Mouse (Mus musculus): ENCODE measurements around the gene Hopx. TPM values are rescaled to one million over a fixed set of nuclear protein-coding genes. Genes with fewer than 3 reads are reported as not detected.
A peak's percentile ranks its signal among the peaks of the same experiment; 100 is the strongest.

Gene Hopx
- polyA plus RNA-seq, 1 experiment from 2014 or later = 0.14 TPM

DNA sequence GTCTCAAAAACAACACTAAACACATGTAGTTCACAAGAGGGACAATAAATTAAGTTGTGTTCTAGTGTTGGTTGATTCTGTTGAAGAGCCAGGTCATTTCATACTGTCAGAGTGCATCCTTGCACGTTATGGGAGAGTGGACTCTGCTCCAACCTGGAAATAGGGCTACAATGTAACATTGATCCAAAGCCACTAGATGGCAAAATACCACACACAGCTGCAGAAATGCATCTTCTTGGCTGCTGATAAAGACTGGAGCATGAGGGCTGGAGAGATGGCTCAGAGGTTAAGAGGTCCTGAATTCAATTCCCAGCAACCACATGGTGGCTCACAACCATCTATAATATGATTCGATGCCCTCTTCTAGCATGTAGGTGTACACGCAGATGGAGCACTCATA, 43.3 kb downstream of the Hopx start:
- H3K27me3 ChIP-seq (ENCODE audit: low read depth, poor library complexity, severe bottlenecking) = no peaks in the 10 kb centered on the region
- no peak overlapping the region for H3K27ac ChIP-seq (replicated peaks)
- no peaks in the 10 kb centered on the region for H3K36me3 ChIP-seq
- H3K4me1 ChIP-seq = no peaks in the 10 kb centered on the region
- peaks cover under 1% of the 10 kb centered on the region; the same call in 1 of the 2 replicates for H3K9me3 ChIP-seq (replicated peaks)
- H3K4me3 ChIP-seq = no peak overlapping the region
- no peak for DNase-seq (ENCODE audit: low spot score)
- WGBS = 88% methylated on average over 3 of the region's 3 CpGs

DNA sequence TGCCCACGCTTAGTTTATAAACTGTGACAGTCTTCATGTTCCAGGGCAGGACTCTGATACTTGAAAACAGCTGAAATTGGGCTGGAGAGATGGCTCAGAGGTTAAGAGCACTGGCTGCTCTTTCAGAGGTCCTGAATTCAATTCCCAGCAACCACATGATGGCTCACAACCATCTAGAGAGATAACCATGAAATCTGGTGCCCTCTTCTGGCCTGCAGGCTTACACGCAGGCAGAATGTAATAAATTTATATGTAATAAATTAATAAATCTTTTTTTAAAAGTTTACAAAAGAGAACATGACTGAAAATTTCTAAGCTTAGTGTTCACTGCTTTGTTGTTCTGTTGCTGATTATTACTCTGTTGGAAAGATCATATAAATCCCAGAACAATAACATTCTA, 43.9 kb downstream of the Hopx start:
- Histone ChIP-seq H3K4me3 (no peak overlapping the region), H3K36me3 (no peaks in the 10 kb centered on the region), H3K4me1 (no peaks in the 10 kb centered on the region), H3K9me3 (replicated peaks) (no peaks in the 10 kb centered on the region), H3K27me3 (ENCODE audit: low read depth, poor library complexity, severe bottlenecking) (no peaks in the 10 kb centered on the region), H3K27ac (replicated peaks) (no peak overlapping the region)
- DNase-seq (ENCODE audit: low spot score) = no peak
- WGBS = 87% methylated on average over 2 of the region's 2 CpGs

DNA sequence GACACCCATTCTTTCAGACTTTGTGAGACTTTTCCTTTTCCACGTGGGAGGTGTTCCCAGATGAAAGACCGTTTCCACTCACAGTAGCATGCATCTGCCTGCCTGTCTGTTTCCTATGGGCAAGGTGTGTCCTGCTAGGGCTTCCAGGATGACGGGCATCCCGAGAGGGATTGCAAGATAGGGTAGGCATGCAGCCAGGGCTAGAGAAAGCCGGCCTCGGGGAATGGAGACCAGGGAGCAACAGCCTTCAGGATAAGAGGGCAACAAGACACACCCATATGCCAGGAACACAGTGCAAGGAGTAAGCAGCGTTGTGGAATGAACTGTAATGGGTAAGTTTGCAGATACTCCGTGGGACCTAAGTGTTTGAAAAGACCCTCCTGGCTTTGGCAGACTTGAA, 47.6 kb downstream of the Hopx start:
- Histone ChIP-seq H3K4me1 (no peaks in the 10 kb centered on the region), H3K4me3 (no peak overlapping the region), H3K27ac (replicated peaks) (no peak overlapping the region; the same call in 1 of the 2 replicates), H3K36me3 (no peaks in the 10 kb centered on the region), H3K27me3 (ENCODE audit: low read depth, poor library complexity, severe bottlenecking) (no peaks in the 10 kb centered on the region), H3K9me3 (replicated peaks) (no peaks in the 10 kb centered on the region)
- WGBS = 88% methylated on average over 8 of the region's 8 CpGs
- no peak for DNase-seq (ENCODE audit: low spot score)

- 38% methylated on average over 17 of the region's 17 CpGs for WGBS
- no peak overlapping the region for H3K4me3 ChIP-seq
- peaks cover 16% of the 10 kb centered on the region for H3K27me3 ChIP-seq (ENCODE audit: low read depth, poor library complexity, severe bottlenecking)
- H3K4me1 ChIP-seq = peaks cover 19% of the 10 kb centered on the region
- no peaks in the 10 kb centered on the region for H3K36me3 ChIP-seq
- H3K9me3 ChIP-seq (replicated peaks) = no peaks in the 10 kb centered on the region
- DNase-seq (ENCODE audit: low spot score) = peak; percentile 63
- no peak overlapping the region for H3K27ac ChIP-seq (replicated peaks)
Measured at GRCm38 (mm10) chr5:77061372-77062038, 53.4 kb downstream of the Hopx start.

GRCm38 (mm10) chr5:77060363-77060762, 54.6 kb downstream of the Hopx start:
- Histone ChIP-seq H3K4me1 (peaks cover 19% of the 10 kb centered on the region), H3K9me3 (replicated peaks) (no peaks in the 10 kb centered on the region), H3K36me3 (no peaks in the 10 kb centered on the region), H3K27me3 (ENCODE audit: low read depth, poor library complexity, severe bottlenecking) (peaks cover 16% of the 10 kb centered on the region), H3K4me3 (no peak overlapping the region), H3K27ac (replicated peaks) (no peak overlapping the region)
- no peak for DNase-seq (ENCODE audit: low spot score)
- 38% methylated on average over 10 of the region's 10 CpGs for whole genome bisulfite sequencing

GRCm38 (mm10) chr5:77056881-77057440, 58.0 kb downstream of the Hopx start:
- WGBS = 59% methylated on average over 12 of the region's 12 CpGs

DNA sequence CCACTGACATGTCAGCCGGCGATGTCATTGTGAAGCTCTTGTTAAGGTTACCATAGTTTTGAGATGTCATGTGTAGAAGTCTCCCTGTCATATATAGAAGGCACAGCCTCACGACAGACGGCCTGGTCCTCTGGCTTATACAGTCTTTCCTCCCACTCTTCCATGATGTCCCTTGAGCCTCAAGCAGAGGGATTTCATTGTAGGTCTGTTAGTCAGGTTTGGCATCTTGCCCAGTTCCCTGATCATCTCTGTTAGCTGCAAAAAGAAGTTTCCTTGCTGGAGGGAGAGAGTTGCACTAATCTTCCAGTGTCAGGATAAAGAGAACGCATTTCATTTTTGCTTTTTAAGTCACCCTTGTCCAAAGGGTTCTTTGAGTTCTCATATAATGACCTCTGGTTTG, 62.3 kb downstream of the Hopx start:
- Histone ChIP-seq H3K9me3 (replicated peaks) (no peaks in the 10 kb centered on the region), H3K4me3 (no peak overlapping the region), H3K27me3 (ENCODE audit: low read depth, poor library complexity, severe bottlenecking) (no peaks in the 10 kb centered on the region; the same call in 1 of the 2 replicates), H3K27ac (replicated peaks) (no peak overlapping the region), H3K36me3 (no peaks in the 10 kb centered on the region), H3K4me1 (0 out of 2 replicates have a peak, but pooled peaks cover 1% of the 10 kb centered on the region)
- 93% methylated on average over 5 of the region's 5 CpGs for WGBS
- no peak for DNase-seq (ENCODE audit: low spot score)

More at GRCm38 (mm10) chr5:77056881-77057440, 58.0 kb downstream of the Hopx start:
- no peak for DNase-seq (ENCODE audit: low spot score)
- Histone ChIP-seq H3K4me1 (peaks cover 19% of the 10 kb centered on the region), H3K27ac (replicated peaks) (no peak overlapping the region), H3K27me3 (ENCODE audit: low read depth, poor library complexity, severe bottlenecking) (peaks cover 16% of the 10 kb centered on the region), H3K4me3 (no peak overlapping the region), H3K9me3 (replicated peaks) (no peaks in the 10 kb centered on the region), H3K36me3 (no peaks in the 10 kb centered on the region)

DNA sequence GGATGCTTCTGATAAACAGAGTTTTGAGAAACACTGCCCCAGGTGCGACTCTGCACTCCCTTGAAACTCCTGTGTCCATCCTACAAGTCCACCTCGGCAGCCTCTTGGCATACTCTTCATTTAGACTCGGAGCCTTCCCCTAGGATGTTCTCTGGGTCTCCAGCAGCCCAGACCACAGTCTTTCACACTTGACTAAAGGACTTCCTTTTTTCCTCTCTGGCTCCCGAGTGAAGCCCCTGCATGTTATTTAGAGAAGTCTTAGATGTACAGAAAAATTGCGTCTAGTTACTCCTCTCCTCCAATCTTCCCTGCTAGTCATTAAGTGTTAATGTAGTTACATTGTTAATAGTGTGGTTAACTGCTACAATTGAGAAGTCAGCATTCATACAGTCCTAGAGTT, 70.6 kb downstream of the Hopx start:
- Histone ChIP-seq H3K4me3 (no peak overlapping the region), H3K36me3 (no peaks in the 10 kb centered on the region), H3K9me3 (replicated peaks) (no peaks in the 10 kb centered on the region), H3K27me3 (ENCODE audit: low read depth, poor library complexity, severe bottlenecking) (no peaks in the 10 kb centered on the region), H3K4me1 (no peaks in the 10 kb centered on the region), H3K27ac (replicated peaks) (no peak overlapping the region)
- no peak for DNase-seq (ENCODE audit: low spot score)
- 75% methylated on average over 5 of the region's 5 CpGs for WGBS

- no peak overlapping the region for H3K4me3 ChIP-seq
- H3K36me3 ChIP-seq = no peaks in the 10 kb centered on the region
- no peak overlapping the region for H3K27ac ChIP-seq (replicated peaks)
- no peaks in the 10 kb centered on the region for H3K9me3 ChIP-seq (replicated peaks)
- DNase-seq (ENCODE audit: low spot score) = no peak
- no peaks in the 10 kb centered on the region for H3K27me3 ChIP-seq (ENCODE audit: low read depth, poor library complexity, severe bottlenecking)
- H3K4me1 ChIP-seq = no peaks in the 10 kb centered on the region
Measured at GRCm38 (mm10) chr5:77039391-77039790, 75.5 kb downstream of the Hopx start.

DNA sequence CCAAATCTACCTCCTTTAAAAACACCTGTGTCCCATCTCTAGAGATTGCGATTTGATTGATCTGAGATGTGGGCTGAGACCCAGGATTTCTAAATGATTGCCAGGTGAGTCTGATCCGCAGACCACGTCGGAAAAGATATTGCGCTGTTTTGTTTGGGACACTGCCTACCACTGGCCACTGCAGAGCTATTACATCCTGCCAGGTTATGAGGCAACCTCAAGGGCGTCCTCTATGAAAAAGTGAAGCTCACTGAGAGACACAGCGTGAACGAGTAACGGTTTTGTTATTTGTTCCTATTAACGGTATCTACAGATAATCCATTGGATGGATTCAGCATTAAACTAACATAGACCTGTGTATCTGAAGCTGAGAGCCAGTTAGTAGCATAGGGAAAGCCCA, 76.5 kb downstream of the Hopx start:
- H3K9me3 ChIP-seq (replicated peaks) = no peaks in the 10 kb centered on the region
- no peak for DNase-seq (ENCODE audit: low spot score)
- no peak overlapping the region for H3K27ac ChIP-seq (replicated peaks)
- H3K36me3 ChIP-seq = no peaks in the 10 kb centered on the region
- WGBS = 96% methylated on average over 10 of the region's 10 CpGs
- no peaks in the 10 kb centered on the region for H3K4me1 ChIP-seq
- H3K4me3 ChIP-seq = no peak overlapping the region
- H3K27me3 ChIP-seq (ENCODE audit: low read depth, poor library complexity, severe bottlenecking) = no peaks in the 10 kb centered on the region

Other genes starting within 250 kb of the Hopx start
- gene Aasdh, start 209.6 kb downstream of the Hopx start, polyA plus RNA-seq (2016; fragmentation: Nextera tagmentation; extraction: Ambion mirVana) = 22.3 and 24.3 TPM in 2 replicates
- gene Paics, start 163.8 kb downstream of the Hopx start, polyA plus RNA-seq (2016; fragmentation: Nextera tagmentation; extraction: Ambion mirVana) = 444 and 484 TPM in 2 replicates
- gene Ppat, start 163.5 kb downstream of the Hopx start, polyA plus RNA-seq (2016; fragmentation: Nextera tagmentation; extraction: Ambion mirVana) = 46.1 and 58.0 TPM in 2 replicates
- gene Srp72, start 140.4 kb downstream of the Hopx start, polyA plus RNA-seq (2016; fragmentation: Nextera tagmentation; extraction: Ambion mirVana) = 78.5 and 81.2 TPM in 2 replicates
- not detected in 2 replicates for gene Arl9, start 111.1 kb downstream of the Hopx start, polyA plus RNA-seq (2016; fragmentation: Nextera tagmentation; extraction: Ambion mirVana)
- 0.12 TPM in 1 of 2 replicates, not detected in the other for gene Thegl, start 99.1 kb downstream of the Hopx start, polyA plus RNA-seq (2016; fragmentation: Nextera tagmentation; extraction: Ambion mirVana)
- gene Spink2, start 96.3 kb upstream of the Hopx start, polyA plus RNA-seq (2016; fragmentation: Nextera tagmentation; extraction: Ambion mirVana) = 0.53 and 0.86 TPM in 2 replicates
- gene Rest, start 150.4 kb upstream of the Hopx start, polyA plus RNA-seq (2016; fragmentation: Nextera tagmentation; extraction: Ambion mirVana) = 17.8 and 19.5 TPM in 2 replicates
- 32.9 and 37.2 TPM in 2 replicates for gene Noa1, start 195.0 kb upstream of the Hopx start, polyA plus RNA-seq (2016; fragmentation: Nextera tagmentation; extraction: Ambion mirVana)
- 97.2 and 100 TPM in 2 replicates for gene Polr2b, start 195.0 kb upstream of the Hopx start, polyA plus RNA-seq (2016; fragmentation: Nextera tagmentation; extraction: Ambion mirVana)